Mouse (Mus musculus): Measurements from ENCODE around the gene Rapgef6. TPM values are rescaled to one million over a fixed set of nuclear protein-coding genes. Genes with fewer than 3 reads are reported as not detected.
"Not testable (repeated sequence)": the region's sequence is repeated elsewhere in the genome, so short reads cannot be mapped to it uniquely, and the experiment has no call there.

Gene Rapgef6
- total RNA-seq, 2 experiments from 2014 or later, result 36.9 to 37.8 TPM

DNA sequence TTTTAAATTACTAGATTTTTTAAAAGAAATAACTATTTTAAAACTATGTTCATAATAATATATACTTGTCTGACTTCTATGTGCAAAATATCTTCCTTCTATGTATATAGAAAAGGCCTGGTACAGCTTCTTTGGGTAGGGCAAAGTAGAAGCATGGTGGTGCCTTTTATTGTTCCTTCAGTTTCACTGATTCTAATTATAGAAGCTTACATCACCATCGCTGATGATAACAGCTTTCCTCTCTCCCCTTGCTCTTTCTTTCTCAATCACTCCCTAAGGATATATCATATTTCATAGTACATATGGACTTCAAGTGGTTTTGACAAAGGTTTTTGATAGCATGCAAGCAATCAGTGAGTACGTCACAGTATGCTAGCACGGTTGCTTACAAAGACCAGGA is 69.9 kb downstream of the Rapgef6 start:
- no peak overlapping the region for H3K27ac ChIP-seq
- no peak overlapping the region for H3K4me3 ChIP-seq
- no peak for DNase-seq (ENCODE audit: extremely low spot score in 1 of 2, low spot score in 2 of 2)
- no peak for TF ChIP-seq CTCF (IDR thresholded peaks at IDR 0.05)
- intact Hi-C loops (cut with DNase I), result no loop called here

DNA sequence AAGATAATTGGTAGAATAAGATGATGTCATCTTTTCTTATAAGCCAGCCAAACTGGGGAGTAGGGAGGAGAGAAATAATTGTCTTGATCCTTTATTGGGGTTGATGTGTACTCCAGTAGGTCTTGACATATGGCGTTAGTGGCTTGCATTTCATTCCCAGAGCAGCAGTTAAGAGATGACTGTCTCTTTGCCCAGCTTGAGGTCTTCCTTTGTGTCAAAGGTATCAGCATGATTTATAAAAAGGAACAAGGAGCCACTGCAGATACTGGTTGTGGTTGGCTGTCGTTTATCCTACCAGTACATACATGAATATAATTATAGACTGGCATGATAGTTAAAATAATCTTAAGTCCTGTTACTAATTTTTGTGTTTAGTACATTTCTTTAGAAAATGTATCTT is 71.4 kb downstream of the Rapgef6 start:
- no peak for TF ChIP-seq CTCF (IDR thresholded peaks at IDR 0.05)
- intact Hi-C loops (cut with DNase I), result no loop called here
- no peak for DNase-seq (ENCODE audit: extremely low spot score in 1 of 2, low spot score in 2 of 2)
- H3K4me3 ChIP-seq, result no peak overlapping the region
- no peak overlapping the region for H3K27ac ChIP-seq

- Histone ChIP-seq H3K27ac (no peak overlapping the region), H3K4me3 (no peak overlapping the region)
- peak; percentile 26 for TF ChIP-seq CTCF (IDR thresholded peaks at IDR 0.05)
- peak; percentile 20 to 32 for DNase-seq (ENCODE audit: extremely low spot score in 1 of 2, low spot score in 2 of 2)
- intact Hi-C loops (cut with DNase I), result no loop called here
These were observed 72.4 kb downstream of the Rapgef6 start for GRCm38 (mm10) chr11:54595053-54595452.

DNA sequence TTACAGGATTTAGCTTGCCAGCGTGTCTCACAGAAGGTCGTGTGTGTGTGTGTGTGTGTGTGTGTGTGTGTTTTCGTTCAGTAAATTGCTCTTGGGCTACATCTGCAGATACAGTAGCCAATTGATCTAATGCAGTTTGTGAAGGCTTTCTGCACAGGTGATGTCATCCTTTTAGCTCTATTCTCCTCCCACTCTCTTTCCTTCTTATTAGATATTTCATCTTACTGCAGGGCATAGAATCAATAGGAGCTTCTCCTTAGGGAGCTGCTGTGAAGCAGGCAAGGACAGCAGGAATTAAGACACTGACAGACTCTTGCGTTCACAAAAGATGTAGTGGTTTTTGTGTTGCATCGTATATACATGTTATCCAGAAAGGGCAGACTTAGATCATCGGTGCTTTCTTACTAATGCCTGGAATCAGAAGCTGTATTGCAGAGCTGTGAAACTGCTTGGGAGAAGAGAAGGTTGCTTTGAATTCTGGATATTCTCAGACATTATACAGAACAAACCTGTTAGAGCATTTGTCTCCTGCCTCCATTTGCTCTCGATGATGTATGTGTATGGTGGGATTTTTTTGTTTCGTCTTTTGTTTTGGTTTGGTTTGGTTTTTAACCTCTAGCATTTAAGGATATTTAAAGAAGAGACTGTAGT is 73.4 kb downstream of the Rapgef6 start:
- peak overlapping the region; percentile 60 for H3K27ac ChIP-seq
- DNase-seq (ENCODE audit: extremely low spot score in 1 of 2, low spot score in 2 of 2), result peak in 1 of 2 experiments; percentile 19
- peak overlapping the region; percentile 45 for H3K4me3 ChIP-seq
- no peak for TF ChIP-seq CTCF (IDR thresholded peaks at IDR 0.05)
- intact Hi-C loops (cut with DNase I), result no loop called here

GRCm38 (mm10) chr11:54597902-54598447 is 75.3 kb downstream of the Rapgef6 start:
- intact Hi-C loops (cut with DNase I), result no loop called here
- no peak; the same call in 1 of the 2 replicates for TF ChIP-seq CTCF (IDR thresholded peaks at IDR 0.05)
- no peak for DNase-seq (ENCODE audit: extremely low spot score in 1 of 2, low spot score in 2 of 2)
- Histone ChIP-seq H3K27ac (no peak overlapping the region), H3K4me3 (peak overlapping the region; percentile 45)

DNA sequence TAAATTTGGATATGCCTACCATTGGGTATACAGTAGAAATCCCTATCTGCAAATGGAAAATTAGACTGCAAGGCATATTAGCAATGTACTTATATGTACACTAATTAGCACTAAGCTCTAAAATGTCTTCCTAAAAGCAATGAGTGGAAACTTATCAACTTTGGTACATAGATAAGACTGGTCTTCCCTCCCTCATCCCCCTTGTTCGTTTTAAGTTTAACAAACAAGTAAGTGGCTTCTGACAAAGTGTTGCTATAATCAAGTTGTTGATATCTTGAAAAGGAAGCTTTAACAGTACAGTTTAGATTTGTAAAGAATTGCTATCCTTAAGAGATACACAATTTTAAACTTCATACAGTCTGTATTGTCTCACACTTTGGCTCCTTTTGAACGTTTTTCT is 78.5 kb downstream of the Rapgef6 start:
- no peak for TF ChIP-seq CTCF (IDR thresholded peaks at IDR 0.05)
- intact Hi-C loops (cut with DNase I), result no loop called here
- H3K27ac ChIP-seq, result no peak overlapping the region
- H3K4me3 ChIP-seq, result no peak overlapping the region
- no peak for DNase-seq (ENCODE audit: extremely low spot score in 1 of 2, low spot score in 2 of 2)

DNA sequence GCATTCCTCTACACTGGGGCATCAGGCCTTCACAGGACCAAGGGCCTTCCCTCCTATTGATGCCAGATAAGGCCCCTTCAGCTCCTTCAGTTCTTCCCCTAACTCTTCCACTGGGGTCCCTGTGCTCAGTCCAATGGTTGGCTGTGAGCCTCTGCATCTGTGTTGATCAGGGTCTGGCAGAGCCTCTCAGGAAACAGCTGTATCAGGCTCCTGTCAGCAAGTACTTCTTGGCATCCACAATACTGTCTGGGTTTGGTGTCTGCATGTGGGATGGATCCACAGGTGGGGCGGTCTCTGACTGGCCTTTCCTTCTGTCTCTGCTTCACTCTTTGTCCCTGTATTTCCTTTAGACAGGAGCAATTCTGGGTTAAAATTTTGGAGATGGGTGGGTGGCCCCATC is 80.1 kb downstream of the Rapgef6 start:
- H3K27ac ChIP-seq; DNase-seq (ENCODE audit: extremely low spot score in 1 of 2, low spot score in 2 of 2); intact Hi-C loops (cut with DNase I); H3K4me3 ChIP-seq: not testable (repeated sequence)

DNA sequence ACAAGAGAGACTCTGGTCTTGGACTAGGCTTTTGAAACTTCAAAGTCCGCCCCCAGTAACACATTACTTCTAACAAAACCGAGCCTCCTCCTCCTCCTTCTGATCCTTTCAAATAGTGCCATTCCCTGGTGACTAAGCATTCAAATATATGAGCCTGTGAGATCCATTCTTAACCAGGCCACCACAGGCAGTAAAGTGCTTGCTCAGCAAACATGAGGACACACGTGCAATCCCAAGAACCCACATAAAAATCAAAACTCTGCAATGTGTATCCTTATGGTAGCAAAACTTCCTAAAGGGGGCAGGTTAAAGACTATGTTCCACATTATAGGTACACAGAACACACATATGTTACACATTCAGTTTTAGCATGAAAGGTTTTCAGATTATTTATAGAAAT is 81.8 kb downstream of the Rapgef6 start:
- TF ChIP-seq CTCF (IDR thresholded peaks at IDR 0.05), result no peak
- DNase-seq (ENCODE audit: extremely low spot score in 1 of 2, low spot score in 2 of 2), result no peak
- no peak overlapping the region for H3K4me3 ChIP-seq
- H3K27ac ChIP-seq, result no peak overlapping the region
- intact Hi-C loops (cut with DNase I), result no loop called here

DNA sequence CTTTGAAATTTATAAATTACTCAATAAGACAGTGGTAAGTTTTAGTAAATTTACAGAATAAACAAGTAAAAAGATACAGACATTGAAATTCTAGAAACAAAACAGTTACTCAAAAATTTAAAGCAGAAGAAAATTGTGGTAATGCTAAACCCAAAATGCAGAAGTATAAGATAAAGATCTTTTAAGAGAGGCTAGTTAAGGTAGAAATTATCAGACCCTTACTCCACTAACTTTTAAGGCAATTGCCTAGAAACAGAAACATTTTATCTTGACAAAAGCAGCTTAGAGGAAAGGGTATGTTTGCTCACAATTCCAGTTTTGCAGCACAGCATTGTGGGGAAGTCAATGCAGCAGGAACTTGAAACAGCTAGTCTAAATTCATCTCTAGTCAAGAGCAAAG is 91.0 kb downstream of the Rapgef6 start:
- no peak overlapping the region for H3K27ac ChIP-seq
- intact Hi-C loops (cut with DNase I), result no loop called here
- H3K4me3 ChIP-seq, result no peak overlapping the region
- no peak for DNase-seq (ENCODE audit: extremely low spot score in 1 of 2, low spot score in 2 of 2)
- no peak for TF ChIP-seq CTCF (IDR thresholded peaks at IDR 0.05)

DNA sequence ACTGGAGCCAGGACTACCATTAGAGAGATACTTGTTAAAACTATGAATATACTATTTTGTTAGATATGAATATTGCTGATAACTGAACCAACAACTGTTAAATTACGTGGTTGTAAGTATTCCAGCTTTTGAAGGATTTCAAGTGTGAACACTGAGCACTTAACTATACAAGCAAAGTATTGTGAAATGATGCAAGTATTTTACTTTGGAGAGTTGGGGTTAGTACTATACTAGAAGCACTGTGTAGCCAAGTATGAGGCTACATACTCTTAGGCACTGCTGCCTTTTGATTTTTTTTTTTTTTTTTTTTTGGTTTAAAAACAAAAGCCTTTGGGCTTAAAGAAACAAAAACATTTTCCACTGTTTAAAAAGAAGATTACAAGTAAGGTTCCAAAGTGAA is 91.9 kb downstream of the Rapgef6 start:
- no peak for TF ChIP-seq CTCF (IDR thresholded peaks at IDR 0.05)
- no peak overlapping the region for H3K4me3 ChIP-seq
- intact Hi-C loops (cut with DNase I), result no loop called here
- H3K27ac ChIP-seq, result no peak overlapping the region
- no peak for DNase-seq (ENCODE audit: extremely low spot score in 1 of 2, low spot score in 2 of 2)

- intact Hi-C loops (cut with DNase I), result no loop called here
- H3K27ac ChIP-seq, result no peak overlapping the region
- no peak for TF ChIP-seq CTCF (IDR thresholded peaks at IDR 0.05)
- no peak overlapping the region for H3K4me3 ChIP-seq
- DNase-seq (ENCODE audit: extremely low spot score in 1 of 2, low spot score in 2 of 2), result no peak
These were observed 96.2 kb downstream of the Rapgef6 start for GRCm38 (mm10) chr11:54618841-54619240.

DNA sequence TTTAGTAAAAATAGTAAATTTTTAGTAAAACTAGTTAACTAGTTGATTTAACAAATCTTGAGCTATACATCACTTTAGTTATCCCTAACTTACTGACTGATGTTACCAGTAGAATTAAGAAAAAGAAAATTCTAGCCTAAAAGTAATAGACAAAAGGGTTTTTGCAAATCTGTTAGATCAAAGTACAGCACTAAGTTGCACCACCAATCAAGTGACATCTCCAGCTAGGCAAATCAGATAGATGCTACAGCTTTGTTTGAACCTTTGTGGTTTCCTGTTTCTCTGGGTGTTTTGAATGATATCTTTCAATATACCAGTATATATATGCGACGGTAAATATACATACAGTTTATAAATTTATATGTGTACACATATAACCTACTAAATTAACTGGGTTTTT is 99.1 kb downstream of the Rapgef6 start:
- intact Hi-C loops (cut with DNase I), result no loop called here
- DNase-seq (ENCODE audit: extremely low spot score in 1 of 2, low spot score in 2 of 2), result no peak
- Histone ChIP-seq H3K4me3 (no peak overlapping the region), H3K27ac (no peak overlapping the region)
- no peak for TF ChIP-seq CTCF (IDR thresholded peaks at IDR 0.05)

- no peak for TF ChIP-seq CTCF (IDR thresholded peaks at IDR 0.05)
- Histone ChIP-seq H3K27ac (no peak overlapping the region), H3K4me3 (no peak overlapping the region)
- no peak for DNase-seq (ENCODE audit: extremely low spot score in 1 of 2, low spot score in 2 of 2)
- intact Hi-C loops (cut with DNase I), result no loop called here
These were observed 104.3 kb downstream of the Rapgef6 start for GRCm38 (mm10) chr11:54626905-54627304.
